Mouse (Mus musculus) gonadal fat pad, adult 2 months (tissue): ENCODE measurements around the gene Fam221b. TPM values are rescaled to one million over a fixed set of nuclear protein-coding genes. Genes with fewer than 3 reads are reported as not detected.

Source experiments
- DNase-seq: peaks from one replicate; pipeline ENCODE4 v3.0.0-alpha.2; 2012; ENCODE audit warnings: low read depth
- polyA plus RNA-seq: library from polyadenylated mRNA; depleted of rRNA; stranded (reverse); fragments of >200 nt; gene quantifications from 2 replicates; pipeline ENCODE4 v1.2.3, GENCODE M21; 2012; rRNA removed

Fam221b gene
- polyA plus RNA-seq, 1 experiment: 0.50 TPM

DNA sequence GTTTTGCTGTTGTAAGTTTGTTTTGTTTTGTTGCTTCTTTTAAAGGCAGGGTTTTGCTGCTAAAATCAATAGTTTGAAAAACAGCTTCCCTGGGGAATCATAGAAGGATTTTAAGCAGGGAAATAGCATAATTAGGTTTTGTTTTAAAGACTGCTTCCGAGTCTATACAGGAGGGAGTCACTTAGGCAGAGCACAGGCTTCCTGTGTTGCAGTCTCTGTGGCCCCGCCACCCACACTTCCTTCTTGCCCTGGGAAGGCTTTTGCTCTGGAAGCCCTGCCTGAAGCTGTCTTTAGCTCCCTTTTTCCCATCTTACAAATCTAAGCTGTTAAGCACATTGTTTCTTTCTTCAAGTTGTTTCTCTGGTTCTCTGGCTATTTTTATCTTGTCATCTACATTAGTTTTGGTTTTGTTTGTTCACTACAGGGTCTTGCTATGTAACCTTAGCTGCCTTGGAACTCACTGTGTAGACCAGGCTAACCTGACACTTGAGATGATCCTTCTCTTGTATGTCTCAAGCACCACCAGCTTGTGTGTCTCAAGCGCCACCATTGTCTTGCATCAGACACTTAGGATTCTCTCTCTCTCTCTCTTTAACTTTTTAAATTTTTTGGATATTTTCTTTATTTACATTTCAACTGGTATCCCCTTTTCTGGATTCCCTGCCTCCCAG, 55.8 kb downstream of the Fam221b start:
- no peak for DNase-seq

DNA sequence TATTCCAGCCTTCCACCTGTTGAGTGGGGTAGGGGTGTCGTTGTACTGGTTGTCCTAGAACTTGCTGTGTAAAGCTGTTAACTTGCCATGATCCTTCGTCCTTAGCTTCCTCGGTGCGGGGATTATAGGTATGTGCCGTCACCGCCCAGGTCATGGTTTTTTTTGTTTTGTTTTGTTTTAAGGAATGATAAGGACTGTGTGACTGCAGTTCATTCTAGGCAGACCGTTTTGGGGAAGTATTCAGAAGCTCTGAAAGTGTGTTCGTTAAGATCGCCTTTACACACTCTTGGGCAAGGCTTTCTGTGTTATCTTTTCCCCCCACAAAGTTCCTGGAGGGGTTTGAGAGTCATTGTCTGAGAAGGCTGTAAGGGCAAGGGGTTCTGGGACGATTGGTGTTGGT, 56.4 kb downstream of the Fam221b start:
- no peak for DNase-seq

Other genes starting within 250 kb of the Fam221b start
- 3.4 and 4.4 TPM in 2 replicates for gene Fam166b, start 240.0 kb downstream of the Fam221b start, polyA plus RNA-seq
- 64.6 and 65.6 TPM in 2 replicates for gene Tesk1, start 227.2 kb downstream of the Fam221b start, polyA plus RNA-seq
- gene Cd72, start 214.5 kb downstream of the Fam221b start, polyA plus RNA-seq: 3.5 and 3.8 TPM in 2 replicates
- 0.14 TPM in 1 of 2 replicates, not detected in the other for gene Sit1, start 185.4 kb downstream of the Fam221b start, polyA plus RNA-seq
- gene Ccdc107, start 176.2 kb downstream of the Fam221b start, polyA plus RNA-seq: 184 and 241 TPM in 2 replicates
- gene Arhgef39, start 169.4 kb downstream of the Fam221b start, polyA plus RNA-seq: 3.4 and 3.5 TPM in 2 replicates
- 0.22 and 0.36 TPM in 2 replicates for gene Car9, start 162.2 kb downstream of the Fam221b start, polyA plus RNA-seq
- gene Tpm2, start 145.4 kb downstream of the Fam221b start, polyA plus RNA-seq: 85.8 and 88.1 TPM in 2 replicates
- gene Creb3, start 106.8 kb downstream of the Fam221b start, polyA plus RNA-seq: 58.2 and 96.1 TPM in 2 replicates
- gene Tln1, start 106.5 kb downstream of the Fam221b start, polyA plus RNA-seq: 88.5 and 105 TPM in 2 replicates
- gene Rgp1, start 90.4 kb downstream of the Fam221b start, polyA plus RNA-seq: 59.3 and 74.6 TPM in 2 replicates
- gene Gba2, start 90.3 kb downstream of the Fam221b start, polyA plus RNA-seq: 17.9 and 23.9 TPM in 2 replicates
- gene Msmp, start 84.7 kb downstream of the Fam221b start, polyA plus RNA-seq: 0.99 and 2.0 TPM in 2 replicates
- gene Npr2, start 37.2 kb downstream of the Fam221b start, polyA plus RNA-seq: 34.7 and 35.4 TPM in 2 replicates
- gene Spag8, start 15.6 kb downstream of the Fam221b start, polyA plus RNA-seq: 3.9 and 4.7 TPM in 2 replicates
- 120 and 130 TPM in 2 replicates for gene Hint2, start 12.7 kb downstream of the Fam221b start, polyA plus RNA-seq
- gene Tmem8b, start 174 bp downstream of the Fam221b start, polyA plus RNA-seq: 9.8 and 13.6 TPM in 2 replicates
- not detected in 2 replicates for gene Olfr70, start 31.7 kb upstream of the Fam221b start, polyA plus RNA-seq
- not detected in 2 replicates for gene Olfr71, start 41.1 kb upstream of the Fam221b start, polyA plus RNA-seq
- gene Hrct1, start 58.0 kb upstream of the Fam221b start, polyA plus RNA-seq: 16.2 and 23.7 TPM in 2 replicates
- 6.4 and 8.3 TPM in 2 replicates for gene Spaar, start 60.9 kb upstream of the Fam221b start, polyA plus RNA-seq
- not detected in 2 replicates for gene Olfr159, start 101.9 kb upstream of the Fam221b start, polyA plus RNA-seq
- not detected in 2 replicates for gene Olfr156, start 154.8 kb upstream of the Fam221b start, polyA plus RNA-seq
- not detected in 2 replicates for gene Olfr157, start 171.1 kb upstream of the Fam221b start, polyA plus RNA-seq
- not detected in 2 replicates for gene Olfr155, start 182.4 kb upstream of the Fam221b start, polyA plus RNA-seq
- gene Reck, start 206.4 kb upstream of the Fam221b start, polyA plus RNA-seq: 16.0 and 17.6 TPM in 2 replicates